Mouse (Mus musculus) lung, postnatal 0 days (tissue): Measurements from ENCODE around the gene Arhgef18. TPM values are rescaled to one million over a fixed set of nuclear protein-coding genes. Genes with fewer than 3 reads are reported as not detected.

Source experiments
- ATAC-seq: fragments of 200-750 bp; cut with Nextera tagmentation; 2 replicates; pipeline ENCODE4 v1.8.0; 2017; ENCODE audit warnings: moderate library complexity
- DNase-seq: peaks from one replicate; pipeline ENCODE4 v3.0.0-alpha.2; 2016; ENCODE audit warnings: low spot score
- H3K27ac ChIP-seq: fragments of 300-500 bp; sonication (generic); 2 replicates; pipeline ENCODE4 v1.5.1; 2014; ENCODE audit warnings: antibody characterized with exemption, mild to moderate bottlenecking, low read length, mixed read lengths
- H3K27me3 ChIP-seq: fragments of 300-500 bp; sonication (generic); replicated peaks from 2 replicates; pipeline ENCODE4 v1.6.1; 2014; ENCODE audit warnings: low read length, mixed read lengths; ENCODE audit not compliant: insufficient read depth
- H3K36me3 ChIP-seq: fragments of 300-500 bp; sonication (generic); 2 replicates; pipeline ENCODE4 v1.6.1; 2014; ENCODE audit warnings: low read length, mixed read lengths; ENCODE audit not compliant: insufficient read depth
- H3K4me1 ChIP-seq: fragments of 300-500 bp; sonication (generic); 2 replicates; pipeline ENCODE4 v1.6.1; 2014; ENCODE audit warnings: antibody characterized with exemption, low read depth, low read length, mixed read lengths; ENCODE audit not compliant: insufficient read depth
- H3K4me2 ChIP-seq: fragments of 300-500 bp; sonication (generic); replicated peaks from 2 replicates; pipeline ENCODE4 v1.6.1; 2014; ENCODE audit warnings: low read depth, mild to moderate bottlenecking, low read length, moderate library complexity, mixed read lengths
- H3K4me3 ChIP-seq: fragments of 300-500 bp; sonication (generic); 2 replicates; pipeline ENCODE4 v1.5.1; 2014; ENCODE audit warnings: low read depth, low read length
- H3K9ac ChIP-seq: fragments of 300-500 bp; sonication (generic); replicated peaks from 2 replicates; pipeline ENCODE4 v1.6.1; 2014; ENCODE audit warnings: low read depth, mild to moderate bottlenecking
- H3K9me3 ChIP-seq: fragments of 300-500 bp; sonication (generic); 2 replicates; pipeline ENCODE4 v1.6.1; 2016; ENCODE audit warnings: low read length, mixed read lengths
- CTCF ChIP-seq: IDR thresholded peaks from 2 replicates; pipeline ENCODE4 v1.5.1; 2016; ENCODE audit warnings: antibody characterized with exemption, mild to moderate bottlenecking
- EP300 ChIP-seq: IDR thresholded peaks from 2 replicates; pipeline ENCODE4 v1.6.1; 2016; ENCODE audit warnings: antibody characterized with exemption, mild to moderate bottlenecking, control low read depth
- WGBS: fragments of 180-500 bp; shearing (Covaris S2); extraction: QIAGEN DNeasy Blood & Tissue Kit; methylation state at CpG from one replicate; pipeline ENCODE4 v1.1.7; 2014; 5-methylcytosine and 5-hydroxymethylcytosine counted together
- polyA plus RNA-seq: library from polyadenylated mRNA; unstranded; fragments of >200 nt; fragmentation: Nextera tagmentation; extraction: Ambion mirVana; gene quantifications from 2 replicates; pipeline ENCODE4 v1.2.1, GENCODE M21; 2015

Arhgef18 gene
- polyA plus RNA-seq, 1 experiment from 2014 or later: 5.8 TPM

- ATAC-seq (no peak), DNase-seq (no peak)
- H3K4me1 ChIP-seq: peaks cover 13% of the 10 kb centered on the region
- WGBS: 34% methylated on average over 4 of the region's 4 CpGs
- H3K27me3 ChIP-seq: no peaks in the 10 kb centered on the region
- no peaks in the 10 kb centered on the region for H3K9me3 ChIP-seq
- H3K36me3 ChIP-seq: no peaks in the 10 kb centered on the region
- TF ChIP-seq CTCF (no peak), EP300 (no peak)
- peak overlapping the region; percentile 1; the same call in 1 of the 2 replicates for H3K9ac ChIP-seq
- peak overlapping the region; percentile 63 for H3K4me3 ChIP-seq
- no peak overlapping the region for H3K27ac ChIP-seq
- peak overlapping the region; percentile 73 for H3K4me2 ChIP-seq
Measured at GRCm38 (mm10) chr8:3392293-3392692, 513 bp upstream of the Arhgef18 start.

GRCm38 (mm10) chr8:3394600-3394999, 1.8 kb downstream of the Arhgef18 start:
- H3K27ac ChIP-seq: 0 out of 2 replicates have a peak overlapping the region, but pooled peaks have one; percentile 33

DNA sequence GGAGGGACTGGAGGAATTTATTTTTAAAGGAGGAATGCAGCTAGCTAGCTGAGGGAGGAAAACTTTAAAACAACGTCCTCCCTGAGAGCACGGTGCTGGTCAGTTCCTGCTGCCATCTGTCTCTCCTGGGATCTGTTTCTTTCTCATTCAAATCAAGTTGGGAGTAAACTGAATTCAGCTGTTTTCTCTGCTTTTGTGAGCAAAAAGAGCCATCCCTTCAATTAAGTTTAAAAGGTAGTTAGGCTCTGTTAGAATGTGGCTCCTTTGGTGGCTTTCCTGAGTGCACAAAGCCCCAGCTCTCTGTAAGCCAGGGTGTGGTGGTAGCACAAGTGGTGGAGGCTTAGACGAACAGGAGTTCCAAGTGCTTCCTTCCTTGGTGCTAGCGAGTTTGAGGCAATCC, 2.4 kb downstream of the Arhgef18 start:
- H3K27me3 ChIP-seq: no peaks in the 10 kb centered on the region
- no peaks in the 10 kb centered on the region for H3K36me3 ChIP-seq
- no peaks in the 10 kb centered on the region for H3K9me3 ChIP-seq
- 0 out of 2 replicates have a peak overlapping the region, but pooled peaks have one; percentile 47 for H3K27ac ChIP-seq
- no peak overlapping the region for H3K4me3 ChIP-seq
- DNase-seq (no peak), ATAC-seq (no peak)
- TF ChIP-seq CTCF: no peak
- TF ChIP-seq EP300: no peak
- no peak overlapping the region for H3K4me2 ChIP-seq
- 29% methylated on average over 4 of the region's 4 CpGs for WGBS
- peaks cover 13% of the 10 kb centered on the region for H3K4me1 ChIP-seq
- no peak overlapping the region for H3K9ac ChIP-seq

More at GRCm38 (mm10) chr8:3394600-3394999, 1.8 kb downstream of the Arhgef18 start:
- Histone ChIP-seq H3K4me3 (no peak overlapping the region), H3K27me3 (no peaks in the 10 kb centered on the region), H3K9me3 (no peaks in the 10 kb centered on the region), H3K36me3 (no peaks in the 10 kb centered on the region), H3K4me1 (peaks cover 13% of the 10 kb centered on the region), H3K4me2 (0 out of 2 replicates have a peak overlapping the region, but pooled peaks have one; percentile 27), H3K9ac (no peak overlapping the region)
- TF ChIP-seq EP300 (no peak), CTCF (no peak)
- DNase-seq (no peak), ATAC-seq (no peak; the same call in 1 of the 2 replicates)
- WGBS: 32% methylated on average over 6 of the region's 6 CpGs

DNA sequence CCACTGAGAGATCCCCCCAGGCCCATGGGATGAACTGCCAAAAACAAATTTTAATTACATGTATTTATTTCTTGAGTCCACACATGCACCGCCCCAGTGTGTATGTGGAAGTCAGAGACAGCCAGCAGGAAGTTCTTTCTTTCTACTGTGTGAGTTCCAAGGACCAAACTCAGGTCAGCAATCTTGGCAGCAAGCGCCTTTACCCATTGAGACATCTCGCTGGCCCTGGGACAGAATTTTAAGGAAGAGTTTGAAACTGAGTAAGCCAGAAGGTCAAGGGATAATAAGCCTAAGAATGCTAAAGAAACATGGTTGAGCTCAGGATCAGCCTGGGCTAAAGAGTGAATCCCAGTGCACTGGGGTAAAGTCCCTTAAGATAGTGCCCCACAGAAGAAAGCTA, 4.8 kb downstream of the Arhgef18 start:
- Histone ChIP-seq H3K27ac (no peak overlapping the region), H3K4me2 (no peak overlapping the region), H3K27me3 (no peaks in the 10 kb centered on the region), H3K4me3 (no peak overlapping the region), H3K9me3 (no peaks in the 10 kb centered on the region), H3K9ac (no peak overlapping the region), H3K36me3 (no peaks in the 10 kb centered on the region), H3K4me1 (peaks cover 9% of the 10 kb centered on the region)
- TF ChIP-seq CTCF (no peak), EP300 (no peak)
- no peak for ATAC-seq
- no peak for DNase-seq
- 69% methylated on average over 3 of the region's 3 CpGs for WGBS

- Histone ChIP-seq H3K4me2 (no peak overlapping the region), H3K4me1 (no peaks in the 10 kb centered on the region), H3K9ac (no peak overlapping the region), H3K9me3 (no peaks in the 10 kb centered on the region), H3K4me3 (no peak overlapping the region), H3K27ac (no peak overlapping the region), H3K27me3 (no peaks in the 10 kb centered on the region), H3K36me3 (no peaks in the 10 kb centered on the region)
- TF ChIP-seq EP300 (no peak), CTCF (no peak)
- 60% methylated on average over 2 of the region's 2 CpGs for WGBS
- ATAC-seq (no peak), DNase-seq (no peak)
Measured at GRCm38 (mm10) chr8:3400509-3400908, 7.7 kb downstream of the Arhgef18 start.

DNA sequence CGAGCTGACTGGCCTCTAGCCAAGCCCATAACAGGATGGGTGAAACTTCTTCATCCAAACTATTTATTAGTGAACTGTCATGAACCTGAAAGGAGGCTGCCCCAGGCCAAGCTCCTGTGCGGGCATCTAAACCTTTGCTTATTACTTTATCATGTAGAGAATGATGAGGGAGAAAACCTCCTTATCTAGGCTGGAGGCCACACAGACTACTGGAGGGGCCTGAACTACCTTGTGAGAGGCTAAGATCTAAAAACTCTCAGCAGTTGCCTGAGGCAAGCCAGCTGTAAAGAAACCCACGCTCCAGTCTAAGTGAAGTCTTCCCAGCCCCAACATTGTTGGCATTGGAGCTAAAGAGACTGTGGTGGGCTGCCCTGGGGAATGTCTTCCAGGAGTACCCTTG, 14.6 kb downstream of the Arhgef18 start:
- no peaks in the 10 kb centered on the region for H3K9me3 ChIP-seq
- no peak overlapping the region for H3K4me3 ChIP-seq
- 75% methylated on average over 3 of the region's 3 CpGs for WGBS
- no peaks in the 10 kb centered on the region for H3K36me3 ChIP-seq
- ATAC-seq (no peak), DNase-seq (no peak)
- no peak overlapping the region for H3K27ac ChIP-seq
- H3K27me3 ChIP-seq: no peaks in the 10 kb centered on the region
- H3K9ac ChIP-seq: no peak overlapping the region
- H3K4me2 ChIP-seq: no peak overlapping the region
- no peaks in the 10 kb centered on the region for H3K4me1 ChIP-seq
- TF ChIP-seq EP300 (no peak), CTCF (no peak)

GRCm38 (mm10) chr8:3411085-3411484, 18.3 kb downstream of the Arhgef18 start:
- no peak for ATAC-seq
- peak overlapping the region; percentile 16; the same call in 1 of the 2 replicates for H3K27ac ChIP-seq
- no peak for TF ChIP-seq EP300
- TF ChIP-seq CTCF: no peak

More at GRCm38 (mm10) chr8:3411085-3411484, 18.3 kb downstream of the Arhgef18 start:
- DNase-seq: no peak
- Histone ChIP-seq H3K9ac (no peak overlapping the region), H3K4me2 (no peak overlapping the region), H3K4me3 (no peak overlapping the region), H3K4me1 (no peaks in the 10 kb centered on the region), H3K27me3 (no peaks in the 10 kb centered on the region), H3K36me3 (no peaks in the 10 kb centered on the region), H3K9me3 (no peaks in the 10 kb centered on the region)
- WGBS: 82% methylated on average over 2 of the region's 2 CpGs
